Mouse (Mus musculus): Measurements from ENCODE around the gene Efna3. TPM values are rescaled to one million over a fixed set of nuclear protein-coding genes. Genes with fewer than 3 reads are reported as not detected.

Gene Efna3
- polyA plus RNA-seq, 1 experiment = not detected

DNA sequence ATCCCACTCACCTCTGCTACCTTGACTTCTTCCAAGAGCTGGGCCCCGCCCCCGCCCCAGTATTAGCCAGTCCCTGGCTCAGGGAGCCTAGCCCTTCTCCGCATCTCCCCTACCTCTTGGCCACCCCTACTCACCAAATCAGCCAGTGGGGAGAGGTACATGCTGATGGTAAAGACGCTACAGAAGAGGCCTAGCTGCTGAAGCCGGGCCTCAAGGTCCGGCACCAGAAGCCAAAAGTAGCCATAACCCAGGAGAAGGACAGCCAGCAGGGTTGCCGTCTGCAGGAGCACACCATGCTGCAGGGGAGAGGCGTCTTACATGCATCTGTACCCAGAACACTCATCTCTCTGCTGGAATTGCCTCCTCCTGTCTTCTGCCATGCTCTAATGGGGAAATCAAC lies 53.8 kb downstream of the Efna3 start:
- no peak for TF ChIP-seq GATA1 (IDR thresholded peaks at IDR 0.05; ENCODE audit: low read length)

DNA sequence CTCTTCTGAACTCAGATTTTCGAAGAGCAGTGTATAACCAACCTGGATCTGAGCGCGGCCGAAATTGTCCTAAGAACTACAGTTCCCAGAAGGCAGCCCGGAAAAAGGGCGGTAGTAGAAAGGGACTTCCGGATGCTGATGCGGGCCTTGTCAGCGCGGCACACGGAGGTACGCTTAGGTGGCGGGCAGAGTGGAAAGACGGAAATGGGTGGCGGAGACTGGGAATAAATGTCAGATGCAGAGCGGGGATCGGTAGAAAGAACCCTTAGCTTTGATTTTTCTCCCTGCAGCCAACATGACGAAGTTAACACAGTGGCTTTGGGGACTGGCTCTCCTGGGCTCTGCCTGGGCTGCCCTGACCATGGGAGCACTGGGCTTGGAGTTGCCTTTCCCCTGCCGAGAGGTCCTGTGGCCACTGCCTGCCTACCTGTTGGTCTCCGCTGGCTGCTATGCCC lies 56.3 kb downstream of the Efna3 start:
- no peak for TF ChIP-seq GATA1 (IDR thresholded peaks at IDR 0.05; ENCODE audit: low read length)

Other genes starting within 250 kb of the Efna3 start
- gene Rusc1, start 229.7 kb downstream of the Efna3 start, polyA plus RNA-seq (2012) = 14.2 and 15.4 TPM in 2 replicates
- gene Gm43738, start 221.9 kb downstream of the Efna3 start, polyA plus RNA-seq (2012) = 1.4 and 7.9 TPM in 2 replicates
- 18.1 and 44.7 TPM in 2 replicates for gene Fdps, start 221.0 kb downstream of the Efna3 start, polyA plus RNA-seq (2012)
- 145 and 174 TPM in 2 replicates for gene Pklr, start 186.8 kb downstream of the Efna3 start, polyA plus RNA-seq (2012)
- gene Hcn3, start 162.8 kb downstream of the Efna3 start, polyA plus RNA-seq (2012) = 0.91 and 1.2 TPM in 2 replicates
- gene Clk2, start 158.2 kb downstream of the Efna3 start, polyA plus RNA-seq (2012) = 62.2 and 65.3 TPM in 2 replicates
- gene Scamp3, start 145.5 kb downstream of the Efna3 start, polyA plus RNA-seq (2012) = 190 and 239 TPM in 2 replicates
- 7.3 and 13.1 TPM in 2 replicates for gene Fam189b, start 139.8 kb downstream of the Efna3 start, polyA plus RNA-seq (2012)
- gene Gba, start 120.0 kb downstream of the Efna3 start, polyA plus RNA-seq (2012) = 2.0 and 2.9 TPM in 2 replicates
- 0.19 and 0.37 TPM in 2 replicates for gene Thbs3, start 107.8 kb downstream of the Efna3 start, polyA plus RNA-seq (2012)
- 392 and 458 TPM in 2 replicates for gene Mtx1, start 95.9 kb downstream of the Efna3 start, polyA plus RNA-seq (2012)
- gene Muc1, start 93.9 kb downstream of the Efna3 start, polyA plus RNA-seq (2012) = 0.18 TPM in 1 of 2 replicates, not detected in the other
- gene Krtcap2, start 77.0 kb downstream of the Efna3 start, polyA plus RNA-seq (2012) = 135 and 200 TPM in 2 replicates
- 2.4 and 2.8 TPM in 2 replicates for gene Trim46, start 76.7 kb downstream of the Efna3 start, polyA plus RNA-seq (2012)
- gene Dpm3, start 63.6 kb downstream of the Efna3 start, polyA plus RNA-seq (2012) = 119 and 146 TPM in 2 replicates
- not detected in 2 replicates for gene Slc50a1, start 52.4 kb downstream of the Efna3 start, polyA plus RNA-seq (2012)
- not detected in 2 replicates for gene Efna1, start 41.8 kb downstream of the Efna3 start, polyA plus RNA-seq (2012)
- 0.04 and 0.09 TPM in 2 replicates for gene Efna4, start 15.1 kb upstream of the Efna3 start, polyA plus RNA-seq (2012)
- gene Adam15, start 27.0 kb upstream of the Efna3 start, polyA plus RNA-seq (2012) = not detected in 2 replicates
- gene Dcst2, start 39.0 kb upstream of the Efna3 start, polyA plus RNA-seq (2012) = not detected in 2 replicates
- gene Dcst1, start 42.3 kb upstream of the Efna3 start, polyA plus RNA-seq (2012) = not detected in 2 replicates
- gene Zbtb7b, start 71.8 kb upstream of the Efna3 start, polyA plus RNA-seq (2012) = 39.1 and 39.3 TPM in 2 replicates
- 0.08 TPM in 1 of 2 replicates, not detected in the other for gene Lenep, start 79.8 kb upstream of the Efna3 start, polyA plus RNA-seq (2012)
- gene Flad1, start 88.9 kb upstream of the Efna3 start, polyA plus RNA-seq (2012) = 12.0 and 24.0 TPM in 2 replicates
- 84.3 and 87.0 TPM in 2 replicates for gene Cks1b, start 95.4 kb upstream of the Efna3 start, polyA plus RNA-seq (2012)
- 138 and 171 TPM in 2 replicates for gene Shc1, start 95.5 kb upstream of the Efna3 start, polyA plus RNA-seq (2012)
- 160 and 240 TPM in 2 replicates for gene Pygo2, start 107.2 kb upstream of the Efna3 start, polyA plus RNA-seq (2012)
- 7.6 and 7.7 TPM in 2 replicates for gene Pbxip1, start 113.7 kb upstream of the Efna3 start, polyA plus RNA-seq (2012)
- 11.6 and 29.9 TPM in 2 replicates for gene Pmvk, start 131.6 kb upstream of the Efna3 start, polyA plus RNA-seq (2012)
- gene Kcnn3, start 197.2 kb upstream of the Efna3 start, polyA plus RNA-seq (2012) = not detected in 2 replicates